Mouse (Mus musculus) gastrocnemius, postnatal 25 days (tissue): Measurements from ENCODE around the gene Ndufs2. TPM values are rescaled to one million over a fixed set of nuclear protein-coding genes. Genes with fewer than 3 reads are reported as not detected.

ENCODE experiments used
- DNase-seq: peaks from one replicate; pipeline ENCODE4 v3.0.0; 2022
- long read RNA-seq, 2 experiments: library from polyadenylated mRNA; stranded (forward); transcript quantifications; one replicate each; pipeline ENCODE4 v2.0.0; 2021
- total RNA-seq, 2 experiments: library from RNA; stranded (reverse); gene quantifications; 1 replicate in 1 of 2; 2 replicates in 1 of 2; pipeline ENCODE4 v1.2.3; 2021

Ndufs2 gene
- 1,000 to 10,000 TPM in 1 of 2 experiments, 100 to 1,000 TPM in 1; 872 to 1,009 TPM for total RNA-seq
- long read RNA-seq, experiment 1, transcript Ndufs2-205 (2 exons, 503 nt): minor isoform, 6 of 722 reads
- long read RNA-seq, experiment 1, transcript Ndufs2-201 (13 exons, 1,623 nt): major isoform, 534 of 722 reads
- long read RNA-seq, experiment 1, partial matches to known transcripts: 152 of 722 reads
- long read RNA-seq, experiment 1, other reads (novel, unspliced or antisense): 30 of 722 reads
- long read RNA-seq, experiment 2, transcript Ndufs2-201 (13 exons, 1,623 nt): major isoform, 646 of 787 reads
- long read RNA-seq, experiment 2, partial matches to known transcripts: 93 of 787 reads
- long read RNA-seq, experiment 2, other reads (novel, unspliced or antisense): 45 of 787 reads

GRCm38 (mm10) chr1:171250680-171251593 is at the start of gene Ndufs2:
Gene Ndufs2, minus strand, starts transcription at chr1:171251388.
- DNase-seq: peak; percentile 46

GRCm38 (mm10) chr1:171298226-171298625 is 47.0 kb upstream of the Ndufs2 start:
- no peak for DNase-seq

GRCm38 (mm10) chr1:171295063-171295402 is 43.8 kb upstream of the Ndufs2 start:
- DNase-seq: no peak

- DNase-seq: peak; percentile 80
Measured at GRCm38 (mm10) chr1:171294298-171295062, 43.3 kb upstream of the Ndufs2 start, which contains the start of gene Ufc1. Gene Ufc1, minus strand, starts transcription at chr1:171295024.

- no peak for DNase-seq
Measured at GRCm38 (mm10) chr1:171293906-171294297, 42.7 kb upstream of the Ndufs2 start.

- DNase-seq: no peak
Measured at GRCm38 (mm10) chr1:171293351-171293750, 42.2 kb upstream of the Ndufs2 start.

GRCm38 (mm10) chr1:171288328-171288727 is 37.1 kb upstream of the Ndufs2 start:
- DNase-seq: no peak

GRCm38 (mm10) chr1:171287136-171288081 is 36.2 kb upstream of the Ndufs2 start, which contains the start of gene Usp21:
Gene Usp21, minus strand, starts transcription at chr1:171287991.
- peak; percentile 92 for DNase-seq

GRCm38 (mm10) chr1:171286517-171286916 is 35.3 kb upstream of the Ndufs2 start:
- no peak for DNase-seq

GRCm38 (mm10) chr1:171285096-171285892 is 34.1 kb upstream of the Ndufs2 start:
- DNase-seq: no peak

GRCm38 (mm10) chr1:171284491-171284890 is 33.3 kb upstream of the Ndufs2 start:
- no peak for DNase-seq

GRCm38 (mm10) chr1:171283188-171284160 is 32.3 kb upstream of the Ndufs2 start:
- no peak for DNase-seq

GRCm38 (mm10) chr1:171282086-171282805 is 31.1 kb upstream of the Ndufs2 start:
- DNase-seq: no peak

GRCm38 (mm10) chr1:171281528-171281923 is 30.3 kb upstream of the Ndufs2 start:
- DNase-seq: peak; percentile 73

- DNase-seq: peak; percentile 93
Measured at GRCm38 (mm10) chr1:171280916-171281527, 29.8 kb upstream of the Ndufs2 start, which contains the start of gene Ppox. Gene Ppox, minus strand, starts transcription at chr1:171281186.

GRCm38 (mm10) chr1:171280250-171280915 is 29.2 kb upstream of the Ndufs2 start:
- no peak for DNase-seq

GRCm38 (mm10) chr1:171279721-171280120 is 28.5 kb upstream of the Ndufs2 start:
- DNase-seq: no peak
